Mouse (Mus musculus) MEL (cell line): ENCODE results near the gene Amhr2.

ENCODE experiments used
- BHLHE40 ChIP-seq: IDR thresholded peaks from 2 replicates; pipeline ENCODE4 v1.6.1; 2012; ENCODE audit warnings: low read depth, mild to moderate bottlenecking, inconsistent platforms, low read length, improper control_type of control experiment, borderline replicate concordance
- CTCF ChIP-seq, 3 experiments: IDR thresholded peaks in 2 of 3; conservative IDR thresholded peaks in 1 of 3; 2 replicates each; pipeline ENCODE4 v1.5.1; 2011 to 2012; ENCODE audit warnings: low read length in 3 of 3, low read depth in 2 of 3, mild to moderate bottlenecking in 2 of 3, improper control_type of control experiment in 1 of 3, inconsistent platforms in 1 of 3, mixed read lengths in 1 of 3, moderate library complexity in 1 of 3; ENCODE audit not compliant: control insufficient read depth in 1 of 3, insufficient read depth in 1 of 3, poor library complexity in 1 of 3, severe bottlenecking in 1 of 3
- HCFC1 ChIP-seq: IDR thresholded peaks from 2 replicates; pipeline ENCODE4 v1.6.1; 2012; ENCODE audit warnings: low read depth, mild to moderate bottlenecking, inconsistent platforms, low read length, improper control_type of control experiment, moderate library complexity
- POLR2A ChIP-seq, 2 experiments: IDR thresholded peaks; 2 replicates each; pipeline ENCODE4 v1.6.1; 2011 to 2012; ENCODE audit warnings: low read length in 2 of 2, mild to moderate bottlenecking in 2 of 2, control low read depth in 1 of 2, improper control_type of control experiment in 1 of 2, low read depth in 1 of 2, moderate library complexity in 1 of 2; ENCODE audit not compliant: control insufficient read depth in 1 of 2, insufficient read depth in 1 of 2, poor library complexity in 1 of 2
- ZKSCAN1 ChIP-seq: IDR thresholded peaks from 2 replicates; pipeline ENCODE4 v1.6.1; 2012; ENCODE audit warnings: low read depth, mild to moderate bottlenecking, inconsistent platforms, low read length, improper control_type of control experiment, moderate library complexity

- no peak for TF ChIP-seq HCFC1
- no peak for TF ChIP-seq BHLHE40
- TF ChIP-seq CTCF (IDR thresholded peaks at IDR 0.05 in 2 of 3, conservative IDR thresholded peaks at IDR 0.05 in 1 of 3; ENCODE audit: control insufficient read depth in 1 of 3, insufficient read depth in 1 of 3, low read depth in 2 of 3, low read length in 3 of 3, poor library complexity in 1 of 3, severe bottlenecking in 1 of 3), result no peak
- no peak for TF ChIP-seq ZKSCAN1
- no peak for TF ChIP-seq POLR2A (IDR thresholded peaks at IDR 0.05; ENCODE audit: control insufficient read depth in 1 of 2, insufficient read depth in 1 of 2, low read depth in 1 of 2, low read length in 2 of 2, poor library complexity in 1 of 2)
These were observed 46.5 kb upstream of the Amhr2 start for GRCm38 (mm10) chr15:102398629-102399028.
